ENCODE assay signal across 8 mouse cellular contexts in genomic region chr7:7120921-7121601, GRCm38 (mm10). TPM values are rescaled to one million over a fixed set of nuclear protein-coding genes. Genes with fewer than 3 reads are reported as not detected.
DNase-seq lines count a peak whose midpoint lies in the region; ATAC-seq lines count a peak whose summit lies in the region.

Gene Zfp954, minus strand, starts transcription at chr7:7121488.

- no peaks in the 10 kb centered on the region for H3K27me3 ChIP-seq in forebrain, embryonic 14.5 days (replicated peaks; ENCODE audit: control insufficient read depth, insufficient read depth, low read length)
- H3K27me3 ChIP-seq in neural tube, embryonic 15.5 days (replicated peaks): no peaks in the 10 kb centered on the region

- peak; percentile 93 for ATAC-seq in forebrain, embryonic 14.5 days
- peak; percentile 96 for ATAC-seq in neural tube, embryonic 15.5 days (ENCODE audit: low FRiP score)

- H3K9me3 ChIP-seq in forebrain, embryonic 14.5 days (replicated peaks; ENCODE audit: control insufficient read depth, low read length): no peaks in the 10 kb centered on the region
- H3K9me3 ChIP-seq in neural tube, embryonic 15.5 days (replicated peaks): no peaks in the 10 kb centered on the region

- peak; percentile 90 for DNase-seq in ES-CJ7 (ENCODE audit: low read depth, low spot score)
- peak; percentile 81 for DNase-seq in cerebellum, adult 11 months
- peak; percentile 94 for DNase-seq in forebrain, embryonic 14.5 days (ENCODE audit: low spot score)
- DNase-seq in heart, postnatal 14 days: peak; percentile 78 to 84
- peak; percentile 91 for DNase-seq in layer of hippocampus, adult 11-12 months (ENCODE audit: low spot score)
- DNase-seq in lung, adult 18-20 months: peak; percentile 90 to 91
- DNase-seq in testis, postnatal 14 days (ENCODE audit: low spot score): peak; percentile 75

- WGBS in forebrain, embryonic 14.5 days: under 1% methylated on average over 30 of the region's 30 CpGs
- WGBS in neural tube, embryonic 15.5 days: under 1% methylated on average over 30 of the region's 30 CpGs

- peak within 1 kb of the TSS; percentile 60 for H3K4me3 ChIP-seq in forebrain, embryonic 14.5 days (ENCODE audit: low read depth, low read length)
- H3K4me3 ChIP-seq in neural tube, embryonic 15.5 days (replicated peaks): peak within 1 kb of the TSS; percentile 65

- no peak within 1 kb of the TSS for H3K27ac ChIP-seq in forebrain, embryonic 14.5 days (ENCODE audit: low read depth, low read length)
- peak within 1 kb of the TSS; percentile 77 for H3K27ac ChIP-seq in neural tube, embryonic 15.5 days (replicated peaks)

- H3K4me2 ChIP-seq in forebrain, embryonic 14.5 days (ENCODE audit: low read length): peak within 1 kb of the TSS; percentile 64
- H3K4me2 ChIP-seq in neural tube, embryonic 15.5 days: peak within 1 kb of the TSS; percentile 70

- peak within 1 kb of the TSS; percentile 77 for H3K9ac ChIP-seq in forebrain, embryonic 14.5 days (ENCODE audit: low read length)
- H3K9ac ChIP-seq in neural tube, embryonic 15.5 days (replicated peaks): peak within 1 kb of the TSS; percentile 70

- intact Hi-C loops in heart, postnatal 14 days (cut with DNase I): no loop called here

- H3K4me1 ChIP-seq in forebrain, embryonic 14.5 days (ENCODE audit: control insufficient read depth, insufficient read depth, low read length): peaks cover 7% of the 10 kb centered on the region
- H3K4me1 ChIP-seq in neural tube, embryonic 15.5 days: peaks cover 17% of the 10 kb centered on the region

- H3K36me3 ChIP-seq in forebrain, embryonic 14.5 days (ENCODE audit: control insufficient read depth, insufficient read depth, low read length): peaks cover 23% of the 10 kb centered on the region
- H3K36me3 ChIP-seq in neural tube, embryonic 15.5 days: peaks cover 30% of the 10 kb centered on the region

RNA-seq across cellular contexts. Expression of gene Zfp954, which starts in this region (rescaled TPM):
- 32.9 and 35.5 TPM in 2 replicates for polyA plus RNA-seq in forebrain, embryonic 14.5 days (2014; fragmentation: Nextera tagmentation; extraction: Ambion mirVana)
- total RNA-seq in heart, postnatal 14 days (2021): 1 to 10 TPM; 3.6 to 4.3 TPM
- 18.5 and 20.2 TPM in 2 replicates for polyA plus RNA-seq in neural tube, embryonic 15.5 days (2015; fragmentation: Nextera tagmentation; extraction: Ambion mirVana)
